Mouse (Mus musculus) A20 (cell line): ENCODE measurements at regions not wholly inside any gene's neighbourhood (a gene's known extent, or its start where the extent isn't known, plus 50 kb on each side); places are given as distances from the start of the nearest gene placed in this dataset.

Experiments used
- DNase-seq: peaks from one replicate; pipeline ENCODE4 v3.0.0-alpha.2; 2011; ENCODE audit warnings: low read depth, low spot score

DNA sequence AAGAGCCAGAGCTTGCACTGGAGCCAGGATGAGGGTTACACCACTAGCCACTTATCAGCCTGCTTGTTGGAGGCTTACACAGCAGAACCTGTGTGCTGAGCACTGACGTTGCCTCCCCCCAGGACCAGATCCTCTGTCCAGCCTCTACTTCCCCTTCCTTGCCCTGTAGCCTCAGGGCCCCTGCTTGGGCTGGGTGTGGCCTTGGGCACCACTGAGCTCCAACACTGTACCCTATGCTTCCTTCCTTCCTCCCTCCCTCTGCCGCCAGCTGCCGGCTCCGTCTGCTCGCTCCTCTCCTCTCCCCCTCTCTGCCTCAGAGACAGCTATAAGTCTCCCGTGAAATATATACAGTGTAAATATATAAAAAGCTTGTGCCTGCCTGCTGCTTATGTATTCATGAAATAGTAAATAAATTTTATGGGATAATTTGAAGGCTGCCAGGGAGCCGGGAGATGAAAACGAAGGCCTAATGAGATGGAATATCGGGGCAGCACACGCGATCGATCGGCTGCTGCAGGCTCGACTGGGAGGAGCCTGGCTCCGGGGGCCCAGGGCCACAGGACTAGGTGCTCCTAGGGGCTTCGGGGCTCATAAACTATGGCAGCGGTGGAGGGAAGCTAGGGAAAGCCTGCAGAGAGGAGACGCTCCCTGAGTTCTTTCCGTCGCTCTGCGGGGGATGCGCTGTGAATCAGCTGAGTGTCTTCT lies 135.6 kb downstream of the Rbm19 start:
- no peak for DNase-seq

DNA sequence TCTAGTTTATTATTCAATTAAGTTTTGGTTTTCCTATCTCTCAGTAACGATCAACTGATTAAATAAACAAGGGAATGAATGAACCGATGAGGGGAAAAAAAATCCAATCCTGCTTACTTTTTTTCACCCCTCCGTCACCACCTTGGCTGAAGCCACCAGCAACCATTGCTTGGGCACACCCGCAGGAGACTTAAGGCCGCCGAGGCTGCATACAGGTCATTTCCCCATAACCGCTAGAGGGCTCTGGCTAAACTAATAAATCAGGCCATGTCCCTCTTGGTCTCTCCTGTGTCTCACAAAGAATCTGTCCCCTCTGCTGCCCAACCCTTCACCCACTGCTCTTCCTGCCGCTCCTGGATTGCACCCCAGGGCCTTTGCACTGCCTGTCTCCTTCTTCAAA lies 136.3 kb downstream of the Rbm19 start:
- DNase-seq, result no peak

DNA sequence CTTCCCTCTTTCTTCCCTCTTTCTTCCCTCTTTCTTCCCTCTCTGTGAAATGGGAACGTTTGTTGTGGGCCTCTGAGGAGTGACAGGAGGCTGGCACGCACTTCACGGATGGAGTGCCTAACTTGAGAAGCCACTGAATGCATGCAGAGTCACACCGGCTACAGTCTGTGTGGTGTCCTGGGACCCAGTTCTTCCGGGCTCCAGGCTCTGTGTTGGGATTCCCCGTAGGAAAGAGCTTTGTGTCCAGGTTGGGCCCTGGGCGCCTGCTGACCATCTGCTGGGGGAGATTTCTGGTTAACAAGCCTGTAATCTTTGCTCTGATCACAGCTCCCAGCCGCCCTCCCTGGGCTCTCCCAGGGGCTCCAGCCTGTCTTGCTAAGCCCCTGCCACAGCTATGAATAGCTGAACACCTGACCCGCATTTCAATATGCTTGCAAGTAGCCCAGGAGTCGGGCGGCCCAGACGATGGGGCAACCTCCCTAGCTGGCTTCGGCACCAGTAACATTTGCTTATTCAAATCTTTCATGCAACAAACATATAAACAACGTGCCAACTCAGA lies 146.5 kb downstream of the Rbm19 start:
- DNase-seq, result no peak

DNA sequence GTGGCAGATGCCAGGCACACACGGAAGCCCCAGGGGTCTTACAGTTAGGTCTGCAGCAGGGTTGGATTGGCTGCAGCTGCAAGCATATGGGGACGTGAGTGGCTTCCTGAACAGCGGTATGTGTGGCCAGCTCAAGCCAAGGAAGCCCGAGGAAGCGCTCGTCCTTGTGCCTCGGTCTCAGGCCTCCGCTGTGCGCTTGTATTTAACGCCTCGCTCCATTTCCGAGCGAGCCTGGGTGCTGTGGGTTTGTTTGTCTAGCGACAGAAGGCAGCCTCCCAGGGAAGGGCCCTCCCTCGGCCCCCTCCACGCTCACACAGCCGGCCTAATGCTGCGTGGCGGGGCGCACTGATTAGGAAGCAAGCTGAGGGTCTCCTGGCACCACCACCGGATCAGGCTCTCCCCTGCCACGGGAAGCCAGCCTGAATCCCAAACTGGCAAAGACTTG lies 153.2 kb downstream of the Rbm19 start:
- no peak for DNase-seq

DNA sequence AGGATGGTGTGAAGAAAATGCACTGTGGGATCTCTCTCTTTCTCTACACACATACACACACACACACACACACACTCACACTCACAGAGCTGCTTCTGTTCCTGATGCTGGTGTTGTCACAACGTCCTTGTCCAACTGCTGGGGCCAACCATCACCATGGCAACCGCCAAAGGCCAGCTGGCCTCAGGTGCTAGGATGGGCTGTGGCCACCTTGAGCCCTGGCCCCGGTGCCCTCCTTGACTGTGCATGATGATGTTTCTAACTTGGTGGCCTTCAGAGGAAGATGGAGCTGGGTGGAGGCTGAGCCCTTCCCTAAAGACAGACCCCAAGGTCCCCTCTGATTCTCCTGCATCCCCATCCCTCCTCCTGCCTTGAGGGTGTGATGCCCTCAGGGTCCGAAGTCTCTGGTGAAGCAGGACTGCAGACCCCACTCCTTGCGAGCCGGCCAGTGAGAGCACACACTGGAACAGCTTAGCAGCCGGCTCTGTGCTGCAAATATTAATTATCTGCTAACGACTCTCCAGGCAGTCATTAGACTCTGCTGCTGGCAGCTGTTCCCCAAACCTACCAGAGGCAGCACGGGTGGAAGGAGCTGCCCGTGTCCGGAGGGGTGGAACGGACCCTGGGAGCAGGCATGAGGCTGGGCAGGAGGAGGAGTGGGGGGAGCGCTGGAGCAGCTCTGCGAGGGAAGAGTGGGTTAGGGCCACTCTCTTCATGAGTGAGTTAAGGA lies 154.8 kb downstream of the Rbm19 start:
- DNase-seq, result no peak

DNA sequence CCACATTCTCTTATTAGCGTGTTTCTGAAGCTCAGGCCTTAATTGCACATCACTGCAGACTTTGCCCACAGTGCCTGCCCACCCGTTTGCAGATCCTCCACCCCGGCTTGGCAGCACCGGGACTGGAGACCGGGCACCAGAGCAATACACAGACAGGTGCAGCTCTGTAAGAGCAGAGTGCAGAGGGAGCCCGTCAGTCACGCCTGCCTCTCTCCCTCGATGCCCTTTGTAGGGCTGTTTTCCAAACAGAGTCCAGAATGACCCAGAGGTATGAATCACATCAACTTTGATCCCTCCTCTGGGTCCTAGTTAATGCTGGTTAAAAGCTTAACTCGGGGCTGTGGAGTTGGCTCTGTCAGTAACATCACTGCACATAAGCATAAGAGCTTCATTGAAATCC lies 155.3 kb upstream of the Lhx5 start:
- DNase-seq, result no peak

DNA sequence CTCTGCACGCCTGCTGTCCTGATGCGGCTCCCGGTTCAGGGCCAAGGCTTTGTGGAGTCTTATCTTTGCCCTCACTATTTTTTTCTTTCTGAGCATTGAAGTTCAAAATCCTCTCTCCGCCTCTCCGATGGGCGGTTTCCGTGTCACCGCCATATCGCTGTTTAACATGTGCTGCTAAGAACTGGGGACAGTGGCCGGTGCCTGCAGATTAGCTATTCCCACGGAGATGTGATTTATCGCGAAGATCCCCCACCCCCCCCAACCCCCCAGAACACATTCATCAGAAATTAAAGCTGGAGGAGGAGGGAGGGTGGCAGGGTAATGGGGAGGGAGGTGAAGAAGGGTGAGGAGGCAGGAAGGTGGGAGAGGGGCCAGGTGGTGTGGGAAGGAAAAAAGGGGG lies 151.2 kb upstream of the Lhx5 start:
- DNase-seq, result no peak

DNA sequence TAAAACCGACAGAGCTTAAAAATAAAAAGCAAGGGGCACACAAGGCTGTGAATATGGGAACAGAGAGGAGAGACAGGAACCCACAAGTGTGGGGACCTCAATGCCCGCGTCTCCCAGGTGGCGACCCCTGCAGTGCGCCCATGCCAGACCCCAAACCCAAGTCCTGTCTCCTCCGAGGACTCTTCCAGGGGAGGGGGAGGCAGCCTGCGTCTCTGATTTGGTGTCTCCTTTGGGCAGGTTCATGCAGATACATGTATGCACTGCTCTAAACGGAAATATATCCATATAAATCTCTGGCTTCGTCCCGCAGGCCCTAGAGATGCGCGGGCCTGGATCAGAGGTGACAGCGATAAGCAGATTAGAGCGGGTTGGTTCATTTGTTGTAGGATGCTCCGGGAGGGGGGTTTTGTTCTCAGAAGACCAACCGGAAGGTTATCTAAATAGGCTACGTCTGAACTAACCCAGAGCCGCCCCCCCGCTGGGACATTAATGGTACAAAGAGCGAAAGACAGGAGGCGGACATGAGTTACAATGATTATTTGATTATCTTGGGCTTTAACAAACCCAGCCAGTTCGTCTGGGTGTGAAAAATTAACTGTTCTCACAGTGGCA lies 150.4 kb upstream of the Lhx5 start:
- DNase-seq, result no peak

DNA sequence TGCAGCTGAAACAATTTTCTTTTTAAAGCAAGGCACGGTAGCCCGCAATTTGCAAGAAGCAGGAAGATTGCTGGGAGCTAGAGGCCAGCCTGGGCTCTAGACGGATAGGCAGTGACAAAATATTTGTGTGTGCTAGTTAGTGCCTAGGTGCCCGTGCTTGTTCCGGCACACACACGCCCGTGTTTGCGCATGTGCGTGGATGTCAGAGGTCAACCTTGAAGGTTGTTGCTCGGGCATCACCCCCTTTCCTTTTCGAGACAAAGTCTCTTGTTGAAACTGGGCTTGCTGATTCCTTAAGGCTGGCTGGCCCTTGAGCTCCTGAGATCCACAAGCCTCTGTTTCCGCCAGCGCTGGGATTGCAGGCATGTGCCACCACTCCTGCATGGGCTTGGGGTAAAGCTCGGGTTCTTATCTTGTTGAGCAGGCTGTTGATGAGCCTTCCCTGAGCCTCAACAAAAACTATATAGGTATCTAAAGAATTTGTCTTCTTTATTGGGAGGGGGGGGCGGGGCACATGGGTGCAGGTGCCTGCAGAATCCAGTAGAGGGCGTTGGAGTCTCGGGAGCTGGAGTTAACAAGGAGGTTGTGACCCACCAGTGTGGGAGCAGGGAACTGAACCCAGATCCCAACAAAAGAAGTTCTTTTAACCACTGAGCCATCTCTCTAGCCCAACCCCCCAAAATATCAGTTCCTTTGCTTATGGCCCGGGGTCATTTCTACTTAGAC lies 149.5 kb upstream of the Lhx5 start:
- no peak for DNase-seq

DNA sequence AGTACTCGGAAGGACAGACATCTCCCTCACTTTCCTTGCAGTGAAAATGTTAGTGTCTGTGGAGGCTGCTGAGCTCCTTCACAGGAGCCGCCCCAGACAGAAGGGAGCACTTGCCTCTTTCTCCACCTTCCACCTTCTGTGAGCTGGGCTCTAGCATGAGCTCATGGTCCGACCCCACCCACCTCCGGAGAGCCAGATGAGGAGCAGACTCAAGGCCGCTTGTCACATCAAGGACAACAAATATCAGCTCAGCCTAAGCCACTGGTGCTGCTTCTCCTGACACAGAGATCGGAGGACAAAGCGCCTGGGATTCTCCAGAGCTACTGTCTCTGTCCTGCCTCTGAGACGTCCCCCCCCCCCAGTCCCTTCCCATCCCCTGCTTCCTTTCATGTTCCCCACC lies 146.9 kb upstream of the Lhx5 start:
- DNase-seq, result no peak

DNA sequence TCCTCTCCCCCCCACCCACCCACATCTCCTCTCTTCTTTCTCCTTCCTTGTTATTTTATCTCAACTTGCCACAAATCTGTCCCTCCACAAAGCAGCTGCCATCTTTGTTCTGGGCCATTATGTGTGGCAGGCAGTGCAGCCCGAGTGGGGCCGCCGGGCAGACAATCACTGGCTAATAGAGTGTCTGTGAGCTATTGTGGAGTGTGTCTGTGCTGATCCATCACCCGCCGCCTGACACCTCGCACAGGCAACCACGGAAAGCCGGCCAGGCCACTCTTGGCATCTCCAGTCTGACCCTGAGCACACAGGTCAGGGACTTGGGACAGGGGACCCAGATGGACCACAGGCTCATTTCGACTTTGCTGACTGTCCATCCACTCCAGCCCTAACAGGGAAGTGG lies 146.5 kb upstream of the Lhx5 start:
- DNase-seq, result no peak

DNA sequence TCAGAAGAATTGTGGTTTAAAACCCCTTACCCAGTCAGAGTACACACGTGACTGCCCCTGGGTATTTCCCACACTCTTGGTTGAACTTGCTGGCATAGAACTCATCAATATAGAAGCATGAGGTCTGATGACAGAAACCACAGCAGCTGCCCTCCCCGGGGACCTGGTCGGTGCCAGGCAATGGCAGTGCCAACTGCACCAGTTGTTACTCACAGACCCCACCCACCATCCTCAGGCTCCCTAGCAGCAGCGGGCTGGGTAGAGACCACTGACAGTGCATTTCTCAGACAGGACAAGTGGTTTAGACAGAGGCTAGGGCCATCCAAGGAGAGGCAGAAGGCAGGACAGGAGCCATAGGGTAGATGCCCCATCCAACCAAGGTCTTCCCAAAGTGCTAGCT lies 144.7 kb upstream of the Lhx5 start:
- no peak for DNase-seq

DNA sequence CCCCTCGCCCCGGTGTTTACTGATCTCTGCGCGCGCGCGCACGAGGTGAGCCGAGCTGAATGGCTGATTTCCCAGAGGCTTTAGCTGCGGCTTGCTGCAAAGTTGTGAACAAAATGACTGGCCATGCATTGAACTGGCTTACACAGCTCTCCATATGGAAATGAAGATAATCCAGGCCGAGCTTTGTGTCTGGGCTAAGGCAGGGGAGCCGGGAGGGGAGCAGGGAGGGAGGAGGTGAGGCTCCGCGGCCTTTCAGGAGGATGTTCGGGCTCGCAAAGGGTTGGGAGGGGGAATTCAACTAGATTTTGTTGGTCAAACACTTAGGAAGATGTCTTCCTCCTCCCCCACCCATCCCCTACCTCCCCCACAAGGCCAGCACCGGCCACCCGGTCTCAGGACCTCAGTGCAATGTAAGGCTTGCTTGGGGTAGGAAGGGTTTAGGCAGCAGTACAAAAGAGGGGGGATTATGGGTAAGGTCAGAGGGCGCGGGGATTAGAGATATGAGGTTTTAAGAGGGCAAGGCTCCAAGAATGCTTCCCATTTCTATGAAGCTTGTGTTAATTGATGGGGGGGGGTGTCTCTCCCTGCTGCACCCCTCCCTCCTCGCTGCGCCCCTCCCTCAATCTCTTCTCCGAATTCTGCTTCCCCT lies 143.3 kb upstream of the Lhx5 start:
- DNase-seq, result no peak

DNA sequence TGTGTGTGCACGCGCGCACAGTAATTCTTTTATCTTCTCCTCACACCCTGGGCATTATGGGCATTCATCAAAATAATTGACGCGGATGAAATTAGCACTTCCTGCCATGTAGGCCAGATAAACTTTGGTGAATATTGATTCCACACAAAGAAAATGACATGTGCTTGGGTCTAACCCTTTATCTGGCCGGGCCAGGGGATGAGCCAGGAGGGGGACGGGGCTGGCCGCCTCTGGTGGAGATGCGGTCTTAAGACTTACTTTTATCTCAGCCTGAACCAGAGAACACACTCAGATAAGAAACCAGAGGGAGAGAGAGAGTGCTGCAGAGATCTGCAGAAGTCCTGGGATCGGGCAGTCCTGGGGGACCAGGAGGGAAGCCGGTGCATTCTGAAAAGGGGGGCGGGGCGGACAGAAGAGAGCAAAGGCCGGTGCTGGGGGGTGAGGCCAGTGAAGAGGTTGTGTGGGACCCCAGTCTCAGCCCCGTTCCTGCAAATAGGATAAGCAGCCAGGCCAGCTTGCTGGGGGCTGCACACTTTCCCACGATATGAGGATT lies 136.9 kb upstream of the Lhx5 start:
- no peak for DNase-seq

DNA sequence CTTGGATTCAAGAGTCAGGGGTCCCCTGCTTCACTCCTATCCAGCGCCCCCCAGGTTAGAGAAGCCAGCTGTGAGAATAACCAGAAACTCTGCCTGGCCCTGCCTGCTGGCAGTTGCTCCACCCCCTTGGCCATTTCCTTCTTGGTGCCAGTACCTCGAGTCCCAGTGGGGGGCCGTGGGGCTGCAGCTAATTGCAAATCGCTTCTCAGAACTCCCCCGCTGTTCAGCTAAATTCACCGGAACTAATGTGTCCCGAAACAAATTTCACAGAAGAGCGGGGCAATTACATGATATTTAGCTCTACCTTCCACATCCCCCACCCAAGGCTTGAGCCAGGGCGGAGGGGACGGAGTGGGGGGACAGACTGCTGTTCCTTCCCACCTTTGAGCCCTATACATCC lies 134.3 kb upstream of the Lhx5 start:
- no peak for DNase-seq

DNA sequence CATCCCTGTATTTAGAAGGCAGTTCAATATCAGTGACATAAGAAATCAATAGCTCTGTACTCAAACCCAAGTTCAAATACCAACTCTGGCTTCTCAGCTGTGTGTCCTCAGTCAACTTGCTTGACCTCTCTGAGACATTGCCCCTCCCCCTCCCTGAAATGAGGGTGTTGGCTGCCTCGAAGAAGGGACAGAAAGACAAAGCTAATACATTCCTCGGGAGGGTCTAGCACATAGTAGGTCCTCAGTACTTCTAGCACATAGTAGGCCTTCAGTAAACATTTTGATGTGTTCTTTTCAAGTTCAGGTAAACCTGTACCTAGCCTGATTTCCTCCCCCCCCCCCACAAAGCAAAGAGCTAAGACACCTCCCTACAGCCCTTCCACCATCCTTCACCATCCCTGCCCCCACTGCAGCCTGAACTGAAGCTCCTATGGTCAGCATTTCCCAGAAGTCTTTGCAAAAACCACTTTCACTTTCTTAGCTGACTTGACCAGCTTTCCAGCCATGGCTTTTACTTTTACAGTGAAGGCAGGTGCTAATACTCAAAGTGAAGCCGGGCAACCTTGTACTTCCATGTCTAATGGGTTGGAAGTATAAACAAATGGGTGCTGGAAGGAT lies 133.7 kb upstream of the Lhx5 start:
- DNase-seq, result no peak

DNA sequence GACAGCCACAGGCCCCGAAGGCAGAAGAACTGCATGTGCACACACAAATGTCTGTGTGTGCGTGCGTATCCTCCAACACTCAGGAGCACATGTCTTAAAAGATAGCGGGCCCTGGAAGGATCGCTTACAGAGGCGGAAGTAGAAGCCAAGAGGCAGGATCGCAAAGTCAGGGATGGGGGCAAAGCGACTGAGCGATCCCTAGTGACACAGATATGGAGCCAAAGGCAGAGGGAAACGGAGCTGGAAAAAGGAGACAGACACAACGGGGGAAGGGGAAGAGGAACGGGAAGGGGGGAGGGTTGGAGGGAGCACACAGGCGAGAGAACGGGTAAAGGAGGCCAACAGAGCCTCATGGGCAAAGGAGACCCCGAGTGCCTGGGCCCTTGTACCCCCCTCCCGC lies 129.8 kb upstream of the Lhx5 start:
- DNase-seq, result no peak

DNA sequence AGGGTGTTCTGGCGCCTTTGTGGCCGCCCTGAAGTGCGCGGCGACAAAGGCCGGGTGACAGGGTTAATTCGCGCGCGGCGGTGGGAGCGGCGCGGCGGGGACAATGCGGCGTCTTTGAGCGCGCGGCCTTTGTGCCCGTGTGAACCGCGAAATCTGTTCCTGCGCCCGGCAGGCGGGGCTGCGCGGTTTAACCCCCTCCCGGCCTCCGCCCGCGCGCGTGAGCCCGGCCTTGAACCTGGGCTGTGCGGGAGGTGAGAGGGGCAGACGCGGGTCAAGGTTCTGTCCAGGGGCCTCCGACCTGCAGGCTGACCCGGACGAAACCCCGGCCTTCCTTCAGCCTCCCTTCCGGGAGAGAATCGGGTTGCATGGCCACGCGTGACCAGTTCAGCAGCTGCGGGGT lies 129.2 kb upstream of the Lhx5 start:
- no peak for DNase-seq

DNA sequence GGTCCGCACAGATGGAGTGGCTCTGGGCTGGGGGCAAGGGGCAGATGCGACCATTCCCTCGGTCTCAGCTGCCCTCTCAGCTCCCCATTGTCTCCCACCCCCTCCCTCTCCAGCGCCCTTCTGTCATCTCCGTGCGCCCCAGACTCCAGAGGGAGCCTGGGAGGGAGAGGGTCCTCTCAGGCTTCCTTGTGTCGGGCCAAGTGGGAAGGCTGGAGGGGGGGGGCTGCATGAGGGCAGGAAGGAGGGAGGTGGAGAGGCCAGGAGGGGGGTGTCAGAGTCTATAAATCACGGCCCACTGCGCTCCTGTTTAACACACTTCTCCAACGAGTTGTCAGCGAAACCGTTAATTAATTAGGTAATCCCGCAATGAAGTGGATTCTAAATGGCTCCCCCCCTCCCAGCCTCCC lies 127.2 kb upstream of the Lhx5 start:
- no peak for DNase-seq

DNA sequence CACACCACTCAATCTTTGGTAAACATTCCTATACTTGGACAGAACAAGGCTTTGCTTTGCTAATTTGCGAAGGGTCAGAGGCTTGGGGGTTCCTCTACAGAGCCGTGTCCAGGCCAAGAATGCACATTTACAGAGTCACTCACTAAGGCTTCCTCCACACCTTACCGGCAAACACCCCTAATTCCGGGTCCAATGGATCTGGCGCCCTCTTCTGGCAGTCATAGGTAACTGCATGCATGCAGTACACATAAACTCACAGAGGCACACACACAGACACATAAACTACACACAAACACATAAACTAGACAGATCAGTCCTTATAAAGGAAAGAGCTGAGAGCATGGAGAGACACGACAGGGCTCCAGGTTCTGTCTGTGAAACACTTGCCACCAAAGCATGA lies 119.2 kb upstream of the Lhx5 start:
- DNase-seq, result peak; percentile 8

DNA sequence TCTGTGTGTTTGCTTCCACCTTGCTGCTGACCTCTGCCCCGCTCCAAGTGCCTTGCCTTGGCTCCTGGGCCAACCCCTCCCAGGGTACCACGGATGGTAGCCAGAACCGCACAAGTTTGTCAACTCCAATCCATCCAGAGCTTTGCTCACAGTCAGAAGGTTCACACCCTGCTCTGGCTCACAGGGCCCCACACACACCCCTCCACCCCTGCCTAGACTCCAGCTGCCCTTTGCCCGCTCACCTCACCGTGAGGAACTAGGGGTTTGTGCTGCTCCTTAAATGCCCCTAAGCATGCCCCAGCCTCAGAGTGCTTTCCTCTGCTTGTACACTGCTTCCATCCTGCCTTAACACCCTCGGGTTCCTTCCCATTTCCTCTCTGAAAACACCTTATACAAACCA lies 117.5 kb upstream of the Lhx5 start:
- DNase-seq, result no peak
